Mouse (Mus musculus) kidney, postnatal 25 days (tissue): ENCODE measurements around the gene Igf2bp3.

Experiments
- DNase-seq, 2 experiments: peaks; one replicate each; pipeline ENCODE4 v3.0.0; 2021; ENCODE audit warnings: mixed read lengths in 2 of 2

Gene Igf2bp3

DNA sequence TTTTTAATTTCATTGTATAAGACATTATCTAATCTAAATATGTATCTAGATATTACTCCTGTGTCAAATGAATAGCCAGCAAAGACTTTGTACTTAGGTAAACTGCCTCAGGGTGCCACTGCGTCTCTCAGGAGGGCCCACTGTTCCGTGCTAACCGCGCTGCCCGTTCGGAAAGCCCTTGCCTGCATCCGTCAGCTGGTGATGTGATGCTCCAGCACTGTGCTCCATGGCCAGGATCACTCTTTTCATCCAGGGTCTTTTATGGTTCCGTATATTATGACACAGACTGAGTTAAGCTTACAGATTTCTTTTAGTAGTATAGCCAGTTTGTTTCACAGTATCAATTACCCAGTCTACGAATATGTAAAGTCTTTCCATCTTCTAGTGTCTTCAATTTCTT is 82.9 kb downstream of the Igf2bp3 start:
- DNase-seq, result no peak

DNA sequence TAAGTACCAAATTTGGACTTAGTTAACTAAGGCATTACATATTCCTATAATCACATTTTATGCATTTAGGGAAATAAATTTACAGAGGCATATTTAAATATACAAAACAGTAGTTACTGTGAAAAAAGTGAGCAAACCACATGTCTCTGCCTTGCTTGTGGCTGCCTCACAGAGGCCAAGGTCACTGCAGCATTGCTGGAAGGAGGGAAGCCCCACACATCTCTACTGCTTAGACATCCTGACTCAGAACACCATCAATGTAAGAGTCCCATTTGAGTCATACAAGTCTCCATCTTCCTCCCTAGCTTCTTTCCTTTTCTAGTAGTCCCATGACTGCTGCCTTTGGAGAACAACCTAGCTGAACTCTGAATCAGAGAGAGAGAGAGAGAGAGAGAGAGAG is 84.4 kb downstream of the Igf2bp3 start:
- no peak for DNase-seq

DNA sequence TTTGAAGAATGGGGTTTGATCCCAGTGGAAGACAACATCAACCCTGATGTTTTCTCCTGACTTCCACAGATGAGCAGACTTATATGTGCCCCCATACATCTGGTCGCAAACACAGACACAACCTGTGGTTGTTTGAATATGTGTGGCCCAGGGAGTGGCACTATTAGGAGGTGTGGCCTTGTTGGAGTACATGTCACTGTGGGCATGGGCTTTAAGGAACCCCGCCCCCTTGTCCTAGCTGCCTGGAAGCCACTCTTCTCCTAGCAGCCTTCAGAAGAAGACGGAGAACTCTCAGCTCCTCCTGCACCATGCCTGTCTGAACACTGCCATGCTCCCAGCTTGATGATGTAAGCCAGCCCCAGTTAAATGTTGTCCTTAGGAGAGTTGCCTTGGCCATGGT is 94.4 kb downstream of the Igf2bp3 start:
- no peak for DNase-seq

DNA sequence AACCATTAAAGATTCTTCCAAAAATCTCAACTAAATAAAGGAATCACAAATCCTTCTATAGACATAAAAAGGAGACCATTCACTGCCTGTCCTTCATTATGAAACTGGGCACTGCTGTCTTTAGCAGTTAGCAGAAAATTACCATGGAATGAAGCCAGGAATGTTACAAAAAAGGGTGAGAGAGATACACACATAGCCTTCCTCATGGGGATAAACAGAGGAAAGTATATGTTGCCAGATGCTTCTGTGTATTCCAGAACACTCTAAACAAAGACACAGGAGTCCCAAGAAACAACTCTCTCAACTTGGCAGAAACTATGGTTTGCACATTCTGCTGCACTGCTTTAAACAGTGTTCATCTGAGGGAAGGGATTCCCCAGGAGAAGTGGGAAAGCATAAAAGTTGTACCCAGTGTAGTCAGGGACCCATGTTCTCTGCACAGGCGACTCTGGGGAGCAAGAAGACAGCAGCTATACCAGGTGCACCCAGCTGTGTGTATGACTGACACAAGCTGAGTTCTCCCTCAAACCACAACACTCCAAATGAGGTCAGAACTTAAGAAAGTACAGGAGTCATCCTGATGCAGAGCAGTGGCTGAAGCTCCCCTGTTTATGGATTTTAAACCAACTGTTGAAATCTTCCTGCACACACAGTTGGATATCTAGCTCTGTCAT is 95.2 kb downstream of the Igf2bp3 start:
- DNase-seq, result no peak

DNA sequence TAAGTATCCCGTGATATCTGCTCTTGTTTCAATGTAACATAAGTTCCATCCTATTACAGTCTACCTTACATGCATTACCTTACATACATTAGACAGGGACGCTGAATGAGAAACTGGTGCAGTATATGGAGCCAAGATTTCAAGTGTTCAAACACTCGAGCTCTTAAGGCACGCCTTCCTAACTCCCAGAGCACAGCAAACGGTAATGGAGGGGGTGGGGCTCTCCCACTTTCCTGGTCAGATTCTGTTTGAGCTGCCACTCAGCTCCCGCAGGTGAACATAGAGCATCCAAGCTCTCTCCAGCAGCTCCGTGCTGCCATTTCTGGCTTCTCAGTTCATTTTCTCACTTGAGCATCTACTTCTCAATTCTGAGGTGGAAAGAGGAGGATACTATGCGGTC is 96.3 kb downstream of the Igf2bp3 start:
- DNase-seq, result no peak

DNA sequence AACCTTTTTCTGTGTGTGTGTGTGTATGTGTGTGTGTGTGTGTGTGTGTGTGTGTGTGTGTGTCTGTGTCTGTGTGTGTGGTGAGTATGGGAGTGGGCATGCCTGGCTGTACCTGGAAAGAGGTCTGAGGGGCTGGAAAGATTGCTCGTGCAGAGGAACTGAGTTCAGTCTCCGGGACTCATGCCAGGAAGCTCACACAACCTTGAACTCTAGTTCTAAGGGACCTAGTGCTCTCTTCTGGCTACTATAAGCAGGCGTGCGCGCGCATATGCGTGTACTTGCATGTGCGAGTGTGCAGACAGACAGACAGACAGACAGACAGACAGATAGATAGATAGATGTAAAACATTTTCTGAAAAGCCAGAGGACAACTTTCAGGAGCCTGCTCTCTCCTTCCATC is 98.5 kb downstream of the Igf2bp3 start:
- peak in 1 of 2 experiments; percentile 5 for DNase-seq

DNA sequence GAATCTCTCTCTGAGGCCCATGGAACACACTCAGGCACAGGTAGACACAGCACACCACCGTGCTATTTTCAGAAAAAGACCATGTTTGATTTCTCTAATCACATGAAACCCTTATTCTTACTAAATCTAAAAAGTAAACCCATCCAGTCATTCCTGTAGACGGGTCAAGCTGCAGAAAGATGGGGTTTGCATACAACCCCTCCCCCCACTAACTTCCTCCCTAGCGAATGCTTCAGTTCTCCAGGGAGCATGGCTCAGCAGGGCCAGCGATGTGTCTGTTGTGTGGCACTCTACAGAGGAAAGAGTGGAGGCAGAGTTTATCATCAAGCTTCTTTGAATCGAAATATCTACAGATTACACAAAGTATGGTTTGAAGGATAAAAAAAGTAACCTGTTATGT is 99.2 kb downstream of the Igf2bp3 start:
- DNase-seq, result no peak

DNA sequence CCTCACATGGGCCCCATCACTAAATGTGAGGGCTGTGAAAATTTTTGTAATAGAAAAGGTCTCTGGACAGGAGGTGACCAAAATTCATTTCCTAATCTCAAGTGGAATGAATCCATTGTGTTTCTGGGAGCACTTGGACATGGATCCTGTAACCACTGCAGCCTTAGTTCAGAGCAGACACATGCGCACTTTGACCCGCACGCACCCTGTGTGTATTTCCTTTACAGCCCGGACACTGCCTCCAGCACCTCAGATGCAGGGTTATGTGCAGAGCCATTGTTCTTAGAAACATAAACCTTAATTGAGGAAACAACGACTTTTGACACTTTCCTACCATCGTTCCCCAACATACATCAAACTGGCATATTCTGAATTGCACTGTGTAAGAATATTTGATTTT is 100.3 kb downstream of the Igf2bp3 start:
- DNase-seq, result no peak

DNA sequence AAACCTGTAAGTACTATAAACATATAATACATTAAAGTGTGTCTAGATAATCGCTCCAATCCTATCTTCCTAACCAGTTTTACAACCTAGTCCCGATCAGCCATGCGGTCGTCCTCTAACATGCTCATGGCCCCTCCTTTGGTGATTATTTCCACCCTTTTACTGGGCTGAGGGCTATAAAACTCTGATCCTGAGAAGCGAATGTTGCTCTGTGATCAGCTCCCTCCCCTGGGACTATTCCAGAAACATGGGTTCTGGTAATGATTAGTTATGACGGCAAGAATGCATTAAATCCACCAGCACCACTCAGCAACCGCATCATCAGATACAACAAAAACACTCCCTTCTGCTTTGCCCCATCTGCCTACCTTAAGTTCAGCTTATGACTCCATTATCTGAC is 100.9 kb downstream of the Igf2bp3 start:
- DNase-seq, result no peak

DNA sequence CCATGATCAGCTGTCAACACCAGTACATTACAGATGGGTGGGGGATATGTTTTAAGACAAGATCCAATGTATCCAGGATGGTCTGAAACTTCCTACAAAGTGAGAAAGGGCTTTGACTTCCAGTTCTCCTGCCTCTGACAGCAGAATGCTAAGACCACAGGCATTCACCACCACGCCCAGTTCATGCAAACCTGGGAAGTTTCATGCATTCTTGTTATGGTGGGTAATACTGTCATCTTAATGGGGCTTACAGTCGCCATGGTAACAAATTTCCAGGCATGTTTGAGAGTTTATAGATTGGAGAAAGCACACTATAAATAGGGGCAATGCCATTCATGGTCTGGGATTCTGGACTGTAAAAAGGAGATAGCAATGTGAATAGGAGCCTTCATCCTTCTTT is 105.6 kb downstream of the Igf2bp3 start:
- DNase-seq, result no peak

DNA sequence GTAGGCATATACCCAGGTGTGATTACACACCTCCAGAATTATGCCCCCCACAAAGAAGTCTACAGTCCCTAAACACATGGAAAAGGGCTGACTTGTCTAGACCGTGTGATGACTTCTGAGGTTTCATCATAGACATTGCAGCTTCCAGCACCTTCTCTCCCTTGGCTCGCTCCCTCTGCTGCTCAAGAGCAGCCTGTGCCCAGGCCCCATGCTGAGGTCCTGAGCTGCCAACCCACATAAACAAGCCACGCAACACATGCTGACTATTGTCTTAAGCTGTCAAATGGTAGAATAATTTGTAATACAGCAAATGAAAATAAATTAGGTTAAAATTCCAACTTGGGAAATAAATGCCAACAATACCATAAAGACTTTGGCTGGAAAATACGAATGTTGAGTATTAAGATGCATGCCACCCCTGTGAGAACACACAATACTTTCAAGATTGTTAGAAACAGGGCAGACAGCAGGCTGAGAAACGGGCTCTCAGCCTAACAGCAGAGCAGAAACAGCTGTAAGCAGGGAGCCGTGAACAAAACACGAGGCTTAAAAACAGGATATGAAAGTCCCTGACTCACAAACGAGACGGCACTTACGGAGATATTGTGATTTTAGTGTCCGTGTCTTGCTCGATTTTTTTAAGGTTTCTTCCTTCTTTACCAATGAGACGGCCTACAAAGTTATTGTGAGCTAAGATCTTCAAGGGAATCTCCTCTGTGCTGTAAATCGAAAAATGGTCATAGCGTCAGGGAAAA is 107.8 kb downstream of the Igf2bp3 start:
- no peak for DNase-seq

DNA sequence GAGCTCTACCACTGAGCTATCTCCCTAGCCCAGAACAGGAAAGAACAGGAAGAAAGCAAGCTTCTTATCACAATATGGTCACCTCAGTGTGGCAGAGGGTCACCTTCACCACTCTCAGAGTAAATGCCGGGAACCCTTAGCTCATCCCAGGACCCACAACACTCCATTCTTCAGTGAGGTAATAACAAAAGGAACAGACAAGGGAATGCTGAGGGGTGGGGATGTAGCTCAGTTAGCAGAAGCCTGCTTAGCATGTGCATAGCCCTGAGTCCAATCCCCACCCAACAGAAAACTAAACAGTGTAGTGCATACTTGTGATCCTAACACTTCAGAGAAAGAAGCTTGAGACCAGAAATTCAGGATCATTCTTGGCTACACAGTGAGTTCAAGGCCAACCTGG is 115.7 kb downstream of the Igf2bp3 start:
- no peak for DNase-seq

DNA sequence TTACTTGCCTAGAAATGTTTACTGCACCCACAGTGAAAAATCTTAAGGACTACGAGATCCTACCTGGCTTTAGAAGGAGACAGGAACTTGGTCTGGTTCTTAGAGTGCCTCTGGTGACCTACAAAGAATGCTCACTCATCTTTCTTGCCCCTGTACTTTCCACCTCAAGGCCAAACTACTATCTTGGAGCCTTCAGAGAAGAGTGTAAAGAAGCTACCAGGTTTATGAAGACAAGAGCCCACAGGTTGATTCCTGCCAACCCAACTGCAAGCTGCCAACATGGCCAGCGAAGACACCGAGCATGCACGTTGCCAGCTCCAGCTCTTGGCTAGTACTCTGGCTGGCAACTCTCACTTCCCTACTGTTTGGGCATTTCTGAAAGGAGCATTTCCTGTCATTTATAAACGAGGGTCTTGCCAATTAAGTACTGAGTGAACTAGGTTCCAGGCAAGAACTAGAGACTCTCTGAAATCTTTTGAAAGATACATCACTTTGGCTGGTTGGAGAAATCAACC is 117.1 kb downstream of the Igf2bp3 start:
- DNase-seq, result no peak

DNA sequence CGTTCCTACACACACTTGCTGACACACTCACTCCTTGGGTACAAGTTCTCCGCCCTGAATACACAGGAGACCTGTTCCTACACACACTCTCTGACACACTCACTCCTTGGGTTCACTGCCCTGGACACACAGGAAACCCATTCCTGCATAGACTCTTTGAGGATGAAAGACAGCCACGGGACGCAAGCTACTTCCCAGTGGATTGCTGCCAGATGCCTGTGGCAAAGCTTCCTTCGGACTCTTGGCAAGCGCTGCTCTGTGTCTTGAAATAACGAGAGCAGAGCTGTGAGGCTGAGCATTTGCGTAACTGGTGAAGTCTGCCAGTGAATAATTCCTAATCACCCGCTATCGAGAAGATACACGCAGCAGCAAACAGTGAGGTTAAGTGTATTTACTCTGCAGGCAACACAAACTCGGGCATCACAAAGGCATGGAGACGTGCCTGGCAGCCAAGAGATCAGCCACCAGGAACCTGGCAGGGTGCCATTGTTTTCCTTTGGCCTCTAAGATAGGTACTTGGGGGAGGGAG is 117.8 kb downstream of the Igf2bp3 start:
- peak; percentile 84 to 91 for DNase-seq

DNA sequence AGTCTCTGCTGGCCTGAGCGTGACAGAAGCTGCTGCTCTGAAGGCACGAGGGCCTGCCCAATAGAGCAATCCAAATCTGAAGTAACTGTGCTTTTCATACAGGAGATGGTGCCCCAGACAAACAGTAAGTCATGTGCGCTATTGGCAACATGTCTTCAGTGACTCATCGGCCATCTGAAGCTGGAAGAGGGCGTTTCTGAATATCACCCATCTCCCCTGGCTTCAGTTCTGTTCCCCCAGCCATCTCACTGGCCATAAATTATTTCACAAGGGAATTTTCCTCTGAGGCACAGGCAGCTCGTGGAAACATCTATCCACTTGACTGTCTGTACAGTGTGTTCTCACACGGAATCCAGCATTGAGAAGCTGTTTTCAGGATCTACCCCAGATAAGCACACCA is 118.3 kb downstream of the Igf2bp3 start:
- DNase-seq, result peak; percentile 14 to 52

DNA sequence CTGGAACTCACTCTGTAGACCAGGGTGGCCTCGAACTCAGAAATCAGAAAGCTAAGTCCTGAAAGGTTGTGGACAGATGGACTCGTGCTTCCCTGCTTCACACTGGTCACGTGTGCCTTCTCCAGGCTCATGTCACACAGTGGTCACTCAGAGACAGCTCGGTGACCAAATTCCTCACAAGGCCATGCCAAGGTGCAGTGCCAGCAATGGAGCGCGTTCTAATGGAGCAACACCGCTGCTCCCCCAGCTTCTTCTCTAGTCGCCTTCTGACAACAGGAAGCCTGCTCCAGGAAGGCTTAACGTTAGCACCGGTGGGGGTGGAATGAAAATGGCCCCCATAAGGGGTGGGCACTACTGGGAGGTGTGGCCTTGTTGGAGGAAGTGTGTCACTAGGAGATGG is 119.8 kb downstream of the Igf2bp3 start:
- DNase-seq, result no peak

DNA sequence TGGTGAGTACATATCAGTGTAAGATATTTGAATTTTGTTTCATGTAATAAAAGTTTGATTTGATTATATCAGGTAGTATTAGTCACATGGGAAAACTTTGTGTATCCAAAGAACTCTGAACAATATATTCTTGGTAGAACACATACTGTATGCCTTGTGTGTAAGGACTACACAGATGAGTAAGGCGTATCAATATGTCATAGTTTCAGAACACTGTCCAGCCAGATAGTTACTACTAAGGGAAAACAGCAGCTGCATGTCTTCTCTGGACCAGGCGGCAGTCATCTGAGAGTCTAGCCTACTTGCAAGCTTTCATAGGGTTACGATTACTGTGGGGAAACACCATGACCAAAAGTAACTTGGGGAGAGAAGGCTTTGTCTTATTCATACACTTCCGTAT is 131.7 kb downstream of the Igf2bp3 start:
- no peak for DNase-seq

DNA sequence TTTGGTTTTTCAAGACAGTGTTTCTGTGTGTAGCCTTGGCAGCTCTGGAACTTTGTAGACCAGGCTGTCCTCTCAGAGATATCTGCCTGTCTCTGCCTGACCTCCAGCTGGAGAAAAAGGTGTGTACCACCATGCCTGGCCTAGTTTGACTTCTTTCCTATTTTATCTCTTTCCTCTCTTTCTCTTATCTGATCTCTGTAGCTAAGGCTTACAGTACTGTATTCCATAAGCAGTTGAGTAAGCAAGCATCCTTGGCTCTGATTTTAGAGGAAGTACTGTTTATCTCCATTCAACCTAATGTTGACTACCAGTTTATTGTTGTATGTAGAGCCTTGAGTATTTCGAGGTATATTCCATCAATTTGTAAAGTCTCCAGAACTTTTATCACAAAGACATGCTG is 135.4 kb downstream of the Igf2bp3 start:
- no peak for DNase-seq

DNA sequence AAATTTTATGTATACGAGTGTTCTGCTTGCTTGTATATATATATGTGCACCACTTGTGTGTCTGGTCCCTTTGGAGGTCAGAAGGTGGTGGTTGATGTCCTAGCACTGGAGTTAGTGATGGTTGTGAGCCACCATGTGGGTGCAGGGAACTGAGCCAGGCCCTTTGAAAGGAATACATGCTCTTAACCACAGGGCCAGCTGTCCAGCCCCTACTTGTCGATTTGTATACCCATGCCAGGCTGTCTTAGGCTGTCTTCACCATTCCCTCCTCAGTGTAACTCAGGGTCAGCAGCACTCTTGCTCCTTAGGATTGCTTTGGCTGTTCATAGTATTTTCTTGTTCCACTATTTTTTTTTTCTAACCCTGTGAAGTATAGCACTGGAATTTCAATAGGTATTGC is 136.9 kb downstream of the Igf2bp3 start:
- DNase-seq, result no peak

DNA sequence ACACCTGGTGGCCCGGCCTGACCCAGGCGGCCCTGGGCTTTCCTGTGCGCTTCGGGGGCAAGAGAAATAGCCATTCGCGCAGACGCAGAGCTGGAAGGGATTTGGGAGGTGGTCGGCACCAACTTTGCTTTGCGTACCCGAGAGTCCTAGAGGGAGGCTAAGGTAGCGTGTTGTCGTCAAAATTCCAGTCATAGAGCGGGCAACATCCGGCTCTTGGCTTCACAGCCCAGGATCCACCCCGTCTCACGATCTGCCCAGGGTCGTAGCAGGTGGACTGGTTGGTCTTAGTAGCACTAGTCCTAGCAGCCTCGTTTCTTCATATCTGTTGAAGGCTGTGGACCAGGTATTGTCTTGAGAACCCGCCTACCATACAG is 140.7 kb downstream of the Igf2bp3 start:
- peak in 1 of 2 experiments; percentile 11 for DNase-seq

DNA sequence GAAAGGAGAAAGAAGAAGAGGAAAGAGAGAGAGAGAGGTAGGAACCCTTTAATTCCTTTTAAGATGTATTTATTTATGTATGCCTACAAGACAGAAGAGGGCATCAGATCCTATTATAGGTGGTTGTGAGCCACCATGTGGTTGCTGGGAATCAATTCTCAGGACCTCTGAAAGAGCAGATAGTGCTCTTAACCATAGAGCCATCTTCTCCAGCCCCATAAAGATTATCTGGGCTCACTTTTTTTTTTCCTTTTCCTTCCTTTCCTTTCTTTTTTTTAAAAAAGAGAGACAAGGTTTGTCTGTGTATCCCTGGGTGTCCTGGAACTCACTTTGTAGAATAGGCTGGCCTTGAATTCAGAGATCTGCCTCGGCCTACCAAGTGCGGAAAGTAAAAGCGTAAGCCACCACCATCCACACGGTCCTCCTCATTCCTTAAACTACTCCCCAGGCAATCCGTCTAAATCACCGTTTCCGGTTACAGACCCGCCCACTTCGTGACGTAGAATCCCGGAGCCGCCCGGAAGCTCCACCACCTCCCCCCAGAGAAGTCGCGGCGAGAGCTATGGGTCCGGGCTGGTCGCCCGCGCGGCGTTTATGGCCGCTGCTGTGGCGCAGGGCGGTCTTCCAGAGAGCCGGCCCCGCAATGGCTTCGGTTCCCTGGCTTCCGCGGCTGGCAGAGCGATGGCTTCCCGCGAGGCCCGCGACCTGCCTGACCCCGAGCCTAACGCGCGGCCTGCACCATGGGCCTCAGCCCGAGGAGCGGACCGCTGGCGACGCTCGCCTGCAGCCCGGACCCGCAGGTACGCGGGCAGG is 141.2 kb downstream of the Igf2bp3 start, which contains the start of gene Malsu1:
TSS of gene Malsu1 (plus strand) at position 492 of the 813 bp plus-strand sequence.
- peak; percentile 96 to 97 for DNase-seq

DNA sequence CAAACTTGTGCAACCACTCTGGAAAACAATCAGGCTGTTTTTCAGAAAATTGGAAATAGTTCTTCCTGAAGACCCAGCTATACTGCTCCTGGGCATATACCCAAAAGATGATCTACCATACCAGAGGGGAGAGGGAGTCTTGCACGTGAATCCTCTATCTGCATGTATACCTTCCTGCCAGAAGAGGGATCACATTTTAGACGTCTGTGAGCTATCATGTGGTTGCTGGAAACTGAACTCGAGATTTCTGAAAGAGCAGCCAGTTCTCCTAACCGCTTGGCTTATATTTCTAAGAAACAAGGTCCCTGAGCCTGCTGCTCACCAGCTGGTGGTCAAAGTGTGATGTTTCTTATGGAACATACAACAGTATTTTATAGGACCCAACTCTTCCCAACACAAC is 146.4 kb downstream of the Igf2bp3 start:
- no peak for DNase-seq
